Mouse (Mus musculus) mesoderm, embryonic 11.5 days (tissue): ENCODE data around the gene Ctnnd2.

Experiments used
- DNase-seq: peaks from one replicate; pipeline ENCODE4 v3.0.0-alpha.2; 2012; ENCODE audit warnings: low read depth, low spot score

The Ctnnd2 gene

DNA sequence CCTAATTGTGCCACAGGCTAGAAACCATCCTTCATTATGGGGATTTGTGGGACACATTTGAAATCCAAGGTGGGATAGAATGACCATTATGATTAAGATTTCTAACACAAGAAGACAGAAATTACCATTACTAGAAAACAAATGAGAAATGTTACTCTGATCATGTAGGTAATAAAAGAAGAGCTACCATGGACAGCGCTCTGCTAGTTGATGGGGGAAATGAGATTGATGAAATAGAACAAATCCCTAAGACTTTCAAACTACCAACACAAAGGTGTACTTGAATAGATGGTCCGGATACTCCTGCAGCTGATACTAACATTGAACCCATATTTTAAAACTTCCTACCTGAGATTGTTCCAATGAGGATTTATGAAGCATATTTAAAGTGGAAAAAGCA is 68.5 kb downstream of the Ctnnd2 start:
- DNase-seq, result peak; percentile 10

DNA sequence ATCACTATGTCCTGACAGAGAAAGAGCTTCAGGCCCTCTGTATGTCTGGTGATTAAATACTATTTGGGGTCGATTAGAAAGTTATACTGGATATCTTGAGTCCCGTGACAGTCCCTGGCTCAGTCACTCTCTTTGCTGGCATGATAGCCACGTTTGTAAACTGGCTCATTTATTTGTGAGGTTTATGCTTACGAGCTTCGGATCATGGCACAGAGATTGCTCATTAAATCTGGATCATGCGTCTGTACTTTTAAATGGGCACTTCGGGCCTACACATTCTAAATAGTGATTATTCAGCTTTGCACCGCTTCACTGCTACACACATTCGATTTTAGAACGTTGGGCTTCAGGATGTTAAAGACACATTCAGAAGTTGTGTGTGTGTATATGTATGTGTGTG is 96.4 kb downstream of the Ctnnd2 start:
- DNase-seq, result no peak

DNA sequence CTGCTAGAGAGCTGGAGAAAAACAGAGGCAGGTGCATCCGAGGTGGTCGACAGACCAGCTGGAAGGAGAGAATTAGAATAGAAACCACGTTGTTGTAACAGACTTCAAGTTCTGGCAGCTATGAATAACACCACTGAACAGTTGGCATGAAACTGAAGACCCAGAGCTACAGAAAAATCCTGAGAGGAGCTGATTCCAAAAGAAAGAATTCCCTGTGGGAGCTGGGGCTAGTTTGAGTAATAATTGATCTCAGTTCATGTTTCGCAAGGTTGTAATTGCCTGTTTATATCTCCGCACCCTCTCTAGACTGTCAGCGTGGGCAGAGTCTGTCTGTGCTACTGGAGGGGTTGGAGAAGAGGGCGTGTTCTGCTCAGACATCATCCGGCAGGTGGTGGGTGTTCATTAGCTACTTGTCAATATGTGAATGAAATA is 98.8 kb downstream of the Ctnnd2 start:
- no peak for DNase-seq

DNA sequence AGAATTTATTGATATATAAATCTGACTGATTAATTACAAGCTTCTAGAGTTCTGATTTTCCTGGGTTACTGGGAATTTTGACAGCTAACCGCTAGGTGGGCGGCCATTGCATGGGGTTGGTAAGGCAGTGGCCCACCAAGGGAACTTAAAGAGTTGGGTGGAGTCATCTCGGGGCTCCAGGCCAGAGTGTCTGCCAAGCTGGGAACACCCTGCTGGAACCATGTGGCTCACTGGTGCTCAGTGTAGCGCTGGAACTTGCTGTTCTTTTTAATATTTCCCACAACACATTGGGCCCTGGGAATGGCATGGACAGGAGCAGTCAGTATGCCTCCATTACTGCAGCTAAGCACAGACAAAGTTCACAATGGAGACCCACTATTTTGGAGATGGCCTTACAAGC is 99.9 kb downstream of the Ctnnd2 start:
- no peak for DNase-seq

DNA sequence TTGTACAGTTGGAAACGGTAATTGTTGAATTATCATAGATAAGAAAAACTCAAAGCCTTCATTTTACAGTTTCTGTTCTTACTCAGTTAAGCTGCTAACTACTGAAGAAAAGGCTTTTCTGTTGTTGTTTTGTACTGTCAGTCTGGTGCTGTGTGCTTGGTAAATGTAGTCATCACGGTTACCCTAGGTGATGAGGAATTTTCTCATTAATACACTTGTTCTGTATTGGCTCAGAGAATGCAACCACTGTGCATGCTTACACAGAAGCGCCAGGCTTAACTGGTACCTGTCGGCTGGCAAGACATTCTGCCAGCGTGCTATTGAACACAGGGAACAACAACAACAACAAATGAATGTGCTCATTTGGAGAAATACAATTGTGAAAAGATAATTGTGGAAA is 103.3 kb downstream of the Ctnnd2 start:
- no peak for DNase-seq

DNA sequence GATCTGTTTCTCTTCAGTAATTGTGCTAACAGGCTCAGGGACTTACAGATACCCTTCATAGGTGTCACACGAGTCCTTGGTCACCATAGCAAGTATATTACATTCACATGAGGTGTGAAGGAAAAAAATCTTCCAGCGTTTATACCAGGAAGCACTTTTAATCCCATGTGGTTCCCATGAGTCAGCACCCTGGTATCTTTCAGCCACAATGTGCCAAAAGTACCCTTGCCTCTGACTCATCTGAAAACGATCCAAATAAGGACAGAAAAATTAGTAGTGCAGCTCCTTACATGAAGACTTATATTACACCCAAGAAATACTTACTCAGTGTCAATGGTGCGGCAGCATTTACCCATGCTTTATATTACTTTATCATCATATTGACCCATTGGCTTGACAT is 104.3 kb downstream of the Ctnnd2 start:
- no peak for DNase-seq

DNA sequence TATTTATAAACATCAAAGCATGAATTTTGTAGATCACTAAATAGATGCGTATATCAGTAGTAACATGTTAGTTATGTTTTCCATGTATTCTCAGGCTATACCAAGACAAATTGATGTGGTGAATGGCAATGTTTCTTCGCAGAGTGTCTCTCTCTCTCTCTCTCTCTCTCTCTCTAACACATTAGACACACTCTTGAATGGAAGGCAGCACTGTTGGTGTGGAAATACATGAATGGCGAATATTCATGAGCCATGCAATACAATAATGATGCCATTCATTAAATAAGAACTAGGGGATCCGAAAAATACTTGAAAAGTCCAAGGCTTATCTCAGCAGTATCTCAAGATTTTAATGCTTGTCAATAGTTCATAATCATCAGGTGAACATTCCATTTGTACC is 106.2 kb downstream of the Ctnnd2 start:
- DNase-seq, result no peak

DNA sequence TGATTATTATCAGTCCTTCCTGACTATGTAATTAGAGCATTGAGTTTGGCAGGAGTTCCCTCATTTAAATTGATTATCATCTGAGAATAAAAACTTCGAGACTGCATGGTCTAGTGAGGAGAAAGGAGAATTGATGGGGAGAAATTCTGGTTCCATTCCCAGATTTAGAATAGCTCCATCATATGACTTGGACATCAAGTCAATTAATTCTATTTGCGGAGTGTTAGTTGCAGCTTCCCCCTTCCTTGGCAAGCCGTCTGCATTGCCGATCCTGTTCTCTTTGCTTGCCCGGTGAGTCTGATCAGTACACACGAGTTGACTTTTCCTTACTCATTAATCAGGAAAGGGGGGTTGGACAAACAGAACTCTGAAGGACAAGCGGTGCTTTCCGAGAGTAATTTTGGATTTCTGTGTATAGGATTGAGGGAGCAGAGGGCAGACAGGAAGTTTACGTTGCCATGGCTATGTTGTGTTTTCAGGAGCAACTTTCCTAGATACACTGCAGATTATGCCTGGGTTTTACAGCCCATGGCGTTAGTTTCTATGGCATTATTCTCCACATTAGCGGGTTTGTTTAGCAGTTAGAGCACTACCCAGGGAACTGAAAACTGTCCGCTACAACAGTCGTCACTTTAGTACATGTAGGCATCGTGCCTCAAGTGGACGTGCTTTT is 113.3 kb downstream of the Ctnnd2 start:
- DNase-seq, result no peak

DNA sequence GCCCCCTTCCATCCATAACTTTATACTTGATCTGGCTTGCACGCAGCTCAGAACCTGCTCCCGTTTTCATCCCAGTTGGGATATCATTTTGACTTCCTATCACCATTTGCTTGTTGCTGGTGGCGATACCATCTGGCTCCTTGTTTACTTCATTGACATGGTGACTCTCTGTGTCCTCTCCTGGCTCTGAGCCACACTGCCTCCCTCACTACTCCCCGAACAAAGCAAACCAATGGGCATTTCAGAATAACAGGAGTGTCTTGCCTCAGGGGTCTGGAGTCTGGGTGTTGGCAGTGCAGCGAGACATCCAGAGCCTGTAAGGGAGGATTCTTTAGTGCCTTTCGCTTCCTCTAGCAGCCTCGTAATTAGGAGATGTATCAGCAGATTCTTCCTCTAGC is 113.9 kb downstream of the Ctnnd2 start:
- DNase-seq, result no peak

DNA sequence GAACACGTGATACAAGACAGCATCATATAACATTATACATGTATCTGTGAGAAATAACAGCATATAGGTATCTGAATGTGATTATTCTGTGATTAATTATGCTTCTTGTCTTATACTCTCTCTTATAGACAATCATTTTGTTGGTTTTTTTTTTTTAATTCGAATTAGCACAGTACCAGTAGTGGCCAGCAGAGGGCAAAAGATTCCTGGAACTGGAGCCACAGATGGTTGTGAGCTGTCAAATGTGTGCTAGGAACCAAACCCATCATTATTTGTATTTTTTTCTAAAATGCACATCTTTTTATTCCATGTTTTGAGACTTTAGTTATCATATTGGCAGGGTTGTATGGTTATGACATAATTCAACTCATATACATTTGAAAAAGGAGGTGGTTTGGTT is 130.4 kb downstream of the Ctnnd2 start:
- no peak for DNase-seq

DNA sequence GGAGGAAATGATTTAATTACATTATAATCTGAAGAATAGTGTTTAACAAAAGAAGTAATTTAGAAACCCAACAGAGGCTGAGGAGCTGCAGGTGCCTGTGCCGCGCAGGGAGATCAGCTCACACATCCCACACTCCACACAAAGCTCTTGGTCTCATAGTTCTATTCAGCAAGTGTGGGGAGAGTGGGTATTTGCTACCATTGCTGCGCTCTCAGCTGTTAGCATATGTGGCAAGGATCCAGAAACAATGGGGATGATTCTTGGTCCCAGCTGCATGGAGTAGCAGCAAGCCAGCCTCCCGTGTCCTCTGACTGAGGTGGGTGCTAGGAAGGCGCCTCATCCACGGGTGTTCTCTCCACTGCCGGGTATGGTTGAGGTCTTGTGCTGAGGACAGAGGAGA is 134.0 kb downstream of the Ctnnd2 start:
- no peak for DNase-seq

DNA sequence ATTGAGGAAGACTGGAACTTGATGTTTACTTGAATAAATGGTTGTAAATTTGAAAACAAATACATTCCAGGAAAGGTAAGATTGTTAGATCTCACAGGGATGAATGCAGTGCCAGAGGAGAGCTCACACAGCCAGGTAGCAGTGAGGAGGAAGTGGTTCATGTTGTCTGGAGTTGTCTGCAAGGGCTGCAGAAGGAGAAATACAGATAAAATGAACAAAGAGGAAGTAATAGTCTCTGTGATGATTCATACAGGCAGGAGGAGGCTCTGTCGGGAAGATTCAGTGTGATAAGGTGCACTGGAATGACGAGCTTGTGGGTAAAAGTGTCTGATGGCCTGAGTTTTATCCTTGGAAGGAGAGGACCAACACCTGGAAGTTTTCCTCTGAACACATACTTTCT is 150.2 kb downstream of the Ctnnd2 start:
- no peak for DNase-seq

DNA sequence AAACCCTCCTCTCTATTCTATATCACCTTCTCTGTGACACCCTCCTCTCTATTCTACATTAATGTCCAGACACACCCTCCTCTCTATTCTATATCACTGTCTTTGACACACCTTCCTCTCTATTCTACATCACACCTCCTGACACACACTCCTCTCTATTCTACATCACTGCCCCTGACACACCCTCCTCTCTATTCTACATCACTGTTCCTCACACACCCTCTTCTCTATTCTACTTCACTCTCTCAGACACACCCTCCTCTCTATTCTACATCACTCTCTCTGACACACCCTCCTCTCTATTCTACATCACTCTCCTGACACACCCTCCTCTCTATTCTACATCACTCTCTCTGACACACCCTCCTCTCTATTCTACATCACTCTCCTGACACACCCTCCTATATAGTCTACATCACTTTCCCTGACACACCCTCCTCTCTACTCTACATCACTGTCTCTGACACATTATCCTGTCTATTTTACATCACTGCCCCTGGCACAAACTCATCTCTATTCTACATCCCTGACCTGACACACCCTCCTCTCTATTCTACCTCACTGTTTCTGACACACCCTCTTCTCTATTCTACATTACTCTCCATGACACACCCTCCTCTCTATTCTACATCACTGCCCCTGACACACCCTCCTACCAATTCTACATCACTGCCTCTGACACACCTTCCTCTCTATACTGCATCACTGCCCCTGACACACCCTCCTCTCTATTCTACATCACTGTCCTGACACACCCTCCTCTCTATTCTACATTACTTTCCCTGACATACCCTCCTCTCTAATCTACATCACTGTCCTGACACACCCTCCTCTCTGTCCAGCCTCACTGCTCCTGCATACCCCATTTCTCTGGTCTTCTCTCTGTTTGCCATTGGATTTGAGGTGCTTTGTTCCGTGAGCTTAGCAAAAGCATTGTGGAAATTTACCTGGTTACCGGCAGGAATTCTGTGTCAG is 161.2 kb downstream of the Ctnnd2 start:
- DNase-seq, result no peak

DNA sequence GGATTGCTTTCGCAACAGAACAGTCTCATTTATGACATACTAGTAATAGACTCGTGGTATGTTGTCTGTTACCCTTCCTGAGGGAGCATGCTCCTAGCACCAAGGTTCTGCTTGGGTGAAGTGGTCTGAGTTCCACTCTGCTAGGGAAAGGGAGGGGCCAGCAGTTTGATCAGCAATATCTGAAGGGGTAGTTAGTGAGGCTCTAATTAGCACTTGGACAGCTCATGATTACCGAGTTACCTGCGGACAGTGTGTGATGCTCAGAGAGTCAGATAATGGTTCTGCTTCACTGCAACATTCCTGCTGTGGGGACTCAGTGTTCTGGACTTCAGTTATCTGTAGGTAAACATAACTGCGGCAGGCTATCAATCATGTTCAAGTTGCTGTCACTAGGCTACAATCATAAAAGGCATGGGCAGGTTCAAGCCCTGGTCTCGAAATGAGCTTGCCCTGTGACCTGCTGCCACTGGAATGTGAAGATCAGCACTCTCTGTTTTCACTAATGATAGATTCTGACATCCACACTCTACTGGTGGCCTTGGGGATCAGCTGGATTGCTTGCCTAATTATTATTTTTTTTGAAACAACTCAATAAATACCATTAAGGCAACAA is 166.3 kb downstream of the Ctnnd2 start:
- peak; percentile 47 for DNase-seq

DNA sequence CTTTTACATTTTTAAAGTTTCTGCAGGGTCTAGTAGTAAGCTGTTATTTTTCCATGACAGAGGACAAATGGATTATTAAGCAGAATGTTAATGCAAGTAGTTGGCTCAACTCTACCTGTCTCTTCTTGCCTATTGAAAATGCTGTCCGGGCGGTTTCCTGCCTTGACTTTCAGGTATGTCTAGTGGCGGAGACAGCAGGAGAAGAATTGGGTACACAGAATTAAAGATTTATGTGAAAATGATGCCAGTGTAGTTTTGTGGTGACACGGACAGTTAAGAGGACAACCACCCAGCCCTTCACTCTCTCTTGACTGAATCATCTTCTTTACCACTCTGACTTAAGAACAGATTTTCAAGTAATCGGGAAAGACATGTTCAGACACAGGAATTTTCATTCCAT is 173.4 kb downstream of the Ctnnd2 start:
- no peak for DNase-seq

DNA sequence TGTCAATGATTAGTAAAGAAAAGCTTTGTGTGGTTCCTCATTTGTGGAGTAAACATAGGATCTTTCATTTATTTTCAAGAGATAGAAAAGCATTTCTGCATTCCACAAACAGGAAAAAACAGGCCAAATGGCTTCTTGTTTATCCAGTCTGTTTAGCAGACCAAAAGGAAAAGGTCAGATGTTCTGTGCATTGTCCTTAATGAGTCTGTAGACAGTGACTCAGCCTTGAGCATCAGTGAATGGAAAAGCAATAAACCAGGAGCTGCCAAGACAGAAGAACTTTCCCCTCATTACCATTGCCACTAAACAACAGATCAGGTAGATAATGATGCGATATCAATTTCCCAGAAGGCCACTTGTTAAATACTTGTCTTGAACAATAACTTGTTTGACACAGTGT is 192.1 kb downstream of the Ctnnd2 start:
- no peak for DNase-seq

DNA sequence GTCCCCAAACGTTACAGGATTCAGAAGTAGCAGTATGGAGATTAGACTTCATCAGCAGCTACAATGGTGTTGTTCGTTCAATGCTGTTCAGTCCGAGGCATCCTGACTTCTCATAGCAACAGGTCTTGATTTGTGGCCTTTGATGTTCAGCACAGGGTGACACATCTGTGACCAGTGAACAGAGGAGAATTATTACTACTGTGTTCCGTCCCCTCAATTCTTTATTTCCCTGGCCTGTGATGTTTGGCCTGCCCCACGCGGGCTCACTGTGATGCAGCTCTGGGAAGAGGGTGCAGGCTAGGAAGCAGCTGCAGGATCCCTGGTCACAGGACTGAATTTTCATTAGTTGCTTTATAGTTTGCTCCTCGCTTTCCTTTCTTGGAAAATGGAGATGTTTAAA is 197.6 kb downstream of the Ctnnd2 start:
- DNase-seq, result no peak

DNA sequence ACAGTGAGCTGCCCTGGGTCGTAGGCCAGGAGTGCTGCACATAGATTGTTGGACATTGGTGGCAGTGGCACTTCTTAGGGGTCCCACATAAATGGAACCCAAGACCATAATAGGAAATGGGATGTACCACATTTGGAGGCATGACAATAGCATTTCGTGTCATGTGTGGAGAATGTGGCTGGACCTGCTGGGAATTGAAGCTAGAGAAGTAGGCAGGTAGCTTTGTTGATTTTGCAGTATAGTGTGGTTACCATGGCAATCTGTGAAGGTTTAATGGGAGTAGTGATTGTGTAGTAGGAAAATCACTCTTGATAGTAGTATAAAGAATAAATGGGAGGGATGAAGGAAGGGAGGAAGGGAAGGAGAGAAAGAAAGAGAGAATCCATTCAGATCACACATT is 198.8 kb downstream of the Ctnnd2 start:
- DNase-seq, result no peak

DNA sequence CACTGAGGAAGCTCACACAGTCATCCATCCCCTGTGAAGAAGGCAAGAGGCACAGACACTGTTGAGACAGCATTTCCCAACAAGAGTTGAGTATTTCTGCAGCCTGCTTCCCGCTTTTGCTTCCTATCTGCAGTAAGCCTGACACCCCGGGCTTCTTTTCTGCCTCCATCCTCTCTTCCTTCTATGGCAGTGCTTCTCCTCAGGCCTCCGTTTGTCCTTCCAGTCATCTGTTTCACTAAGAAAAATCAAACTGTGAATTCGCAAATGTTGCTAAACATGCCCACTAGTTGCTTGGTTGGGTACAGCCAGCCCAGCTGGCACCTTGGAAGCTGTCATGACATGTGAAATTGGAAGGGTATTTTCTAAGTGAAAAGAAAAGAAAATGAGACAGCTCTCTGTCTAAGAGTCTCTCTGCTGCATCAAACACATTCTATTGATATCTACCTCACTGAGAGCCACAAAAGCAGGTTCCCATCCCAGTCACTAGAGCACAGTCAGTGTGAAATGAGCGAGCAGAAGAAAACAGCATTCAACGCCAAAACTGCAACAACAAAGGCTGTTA is 201.3 kb downstream of the Ctnnd2 start:
- no peak for DNase-seq

DNA sequence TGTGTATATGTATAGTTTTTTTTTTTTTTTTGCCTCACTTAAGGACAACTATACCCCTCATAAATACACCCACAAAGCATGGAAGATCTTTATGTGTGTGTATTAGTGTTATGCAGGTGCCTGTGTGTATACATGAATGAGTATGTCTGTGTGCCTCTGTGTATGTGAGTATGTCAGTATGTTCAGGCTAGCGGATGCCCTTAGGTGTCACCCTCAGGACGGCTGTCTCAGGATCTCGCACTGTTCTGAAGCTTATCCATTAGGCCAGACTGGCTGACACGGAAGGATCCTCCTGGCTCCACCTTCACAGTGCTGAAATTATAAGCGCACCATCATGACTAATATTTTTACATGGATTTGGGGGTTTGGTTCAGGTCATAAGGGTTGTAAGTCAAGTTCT is 202.5 kb downstream of the Ctnnd2 start:
- no peak for DNase-seq

DNA sequence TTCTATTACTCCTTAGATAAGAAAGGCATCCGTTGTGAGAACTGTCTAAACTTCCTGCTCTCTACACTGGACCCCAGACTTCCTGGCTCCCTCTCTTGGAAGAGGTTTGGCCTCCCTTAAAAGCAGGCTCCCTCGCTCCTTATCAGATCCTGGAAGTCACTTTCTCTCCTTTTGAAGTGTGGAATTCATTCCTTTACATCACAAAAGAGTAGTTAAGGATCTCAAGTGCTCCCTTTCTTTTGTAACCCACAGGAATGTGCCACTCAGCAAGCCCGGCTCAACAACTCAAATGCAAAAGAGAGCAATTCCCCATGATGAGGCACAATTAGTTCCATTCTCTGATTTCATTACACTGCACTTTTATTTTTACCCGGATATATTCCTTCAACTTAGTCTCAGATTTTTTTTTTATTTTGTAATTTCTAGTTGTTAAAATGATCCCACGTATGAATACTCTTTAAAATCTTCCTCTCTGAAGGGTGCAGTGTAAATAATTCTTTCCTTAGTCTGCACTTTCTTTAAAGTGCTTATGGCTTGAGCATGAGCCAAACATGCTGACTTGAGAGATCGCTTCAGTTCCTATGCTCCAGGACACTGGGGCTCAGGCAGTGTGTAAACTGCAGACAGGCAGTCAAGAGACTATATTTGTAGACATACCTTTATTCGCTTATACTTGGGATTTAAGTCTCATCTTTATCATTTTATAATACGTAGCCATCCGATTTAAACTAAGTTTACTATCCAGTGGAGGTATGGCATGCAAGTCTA is 210.9 kb downstream of the Ctnnd2 start:
- DNase-seq, result peak; percentile 30

DNA sequence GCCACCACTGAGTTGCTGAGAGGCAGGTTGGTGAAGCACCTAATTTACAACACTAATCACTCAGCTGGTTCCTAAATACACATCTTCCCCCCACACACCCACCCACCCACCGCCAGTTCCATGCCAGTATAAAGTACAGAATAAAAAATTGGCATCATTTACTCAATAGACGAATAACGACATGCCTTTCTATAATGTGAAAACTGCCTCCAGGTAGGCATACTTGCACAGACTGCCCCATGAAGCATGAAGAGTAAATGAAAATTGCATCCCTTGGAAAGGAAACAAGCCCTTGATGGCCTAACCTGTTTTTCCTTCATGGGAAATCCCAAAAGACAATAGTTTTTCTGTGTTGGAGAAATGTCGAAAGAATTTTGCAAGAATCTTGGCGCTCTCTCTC is 212.0 kb downstream of the Ctnnd2 start:
- DNase-seq, result no peak
